Mouse (Mus musculus) liver, adult 2 months (tissue): ENCODE results near the gene Cxcl15. TPM values are rescaled to one million over a fixed set of nuclear protein-coding genes. Genes with fewer than 3 reads are reported as not detected.

Source experiments
- DNase-seq: peaks from one replicate; pipeline ENCODE4 v3.0.0-alpha.2; 2011; ENCODE audit warnings: low read depth, low spot score; ENCODE audit errors: extremely low read depth
- H3K27ac ChIP-seq: fragments of 200-500 bp; replicated peaks from 2 replicates; pipeline ENCODE4 v1.5.1; 2012; ENCODE audit warnings: low read depth, mild to moderate bottlenecking, control low read depth, inconsistent platforms, low read length; ENCODE audit not compliant: insufficient read depth
- H3K27me3 ChIP-seq: fragments of 200-500 bp; 2 replicates; pipeline ENCODE4 v1.6.1; 2012; ENCODE audit warnings: mild to moderate bottlenecking, moderate library complexity, low read length, inconsistent platforms; ENCODE audit not compliant: control insufficient read depth, insufficient read depth
- H3K36me3 ChIP-seq: fragments of 200-500 bp; 2 replicates; pipeline ENCODE4 v1.6.1; 2012; ENCODE audit warnings: low read length, inconsistent platforms; ENCODE audit not compliant: control insufficient read depth, insufficient read depth
- H3K4me1 ChIP-seq: fragments of 200-500 bp; 2 replicates; pipeline ENCODE4 v1.6.1; 2011; ENCODE audit warnings: low read length; ENCODE audit not compliant: control insufficient read depth, insufficient read depth
- H3K4me3 ChIP-seq: fragments of 200-500 bp; 2 replicates; pipeline ENCODE4 v1.5.1; 2011; ENCODE audit warnings: low read depth, mild to moderate bottlenecking, control low read depth, low read length, moderate library complexity; ENCODE audit not compliant: insufficient read depth
- H3K79me2 ChIP-seq: fragments of 200-500 bp; 2 replicates; pipeline ENCODE4 v1.6.1; 2012; ENCODE audit warnings: inconsistent platforms, mild to moderate bottlenecking, low read length, moderate library complexity; ENCODE audit not compliant: control insufficient read depth, insufficient read depth
- H3K9ac ChIP-seq: fragments of 200-500 bp; 2 replicates; pipeline ENCODE4 v1.6.1; 2012; ENCODE audit warnings: low read depth, mild to moderate bottlenecking, control low read depth, inconsistent platforms, low read length
- CTCF ChIP-seq: fragments of 200-500 bp; IDR thresholded peaks from 2 replicates; pipeline ENCODE4 v1.5.1; 2011; ENCODE audit warnings: low read depth, low read length, control low read depth
- POLR2A ChIP-seq: fragments of 200-500 bp; IDR thresholded peaks from 2 replicates; pipeline ENCODE4 v1.6.1; 2011; ENCODE audit warnings: low read length, control low read depth; ENCODE audit not compliant: insufficient read depth; ENCODE audit errors: extremely low read depth
- WGBS: fragments of 180-500 bp; shearing (Covaris S2); methylation state at CpG from one replicate; pipeline ENCODE4 v1.1.7; 2018; 5-methylcytosine and 5-hydroxymethylcytosine counted together
- polyA plus RNA-seq: library from polyadenylated mRNA; depleted of rRNA; stranded (reverse); fragments of >200 nt; gene quantifications from 2 replicates; pipeline ENCODE4 v1.2.3, GENCODE M21; 2012
- total RNA-seq: library from RNA; depleted of rRNA; stranded (reverse); fragments of >200 nt; gene quantifications from 2 replicates; pipeline ENCODE4 v1.2.3, GENCODE M21; 2014

Cxcl15 gene
- total and polyA plus RNA-seq, 2 experiments, result not detected

DNA sequence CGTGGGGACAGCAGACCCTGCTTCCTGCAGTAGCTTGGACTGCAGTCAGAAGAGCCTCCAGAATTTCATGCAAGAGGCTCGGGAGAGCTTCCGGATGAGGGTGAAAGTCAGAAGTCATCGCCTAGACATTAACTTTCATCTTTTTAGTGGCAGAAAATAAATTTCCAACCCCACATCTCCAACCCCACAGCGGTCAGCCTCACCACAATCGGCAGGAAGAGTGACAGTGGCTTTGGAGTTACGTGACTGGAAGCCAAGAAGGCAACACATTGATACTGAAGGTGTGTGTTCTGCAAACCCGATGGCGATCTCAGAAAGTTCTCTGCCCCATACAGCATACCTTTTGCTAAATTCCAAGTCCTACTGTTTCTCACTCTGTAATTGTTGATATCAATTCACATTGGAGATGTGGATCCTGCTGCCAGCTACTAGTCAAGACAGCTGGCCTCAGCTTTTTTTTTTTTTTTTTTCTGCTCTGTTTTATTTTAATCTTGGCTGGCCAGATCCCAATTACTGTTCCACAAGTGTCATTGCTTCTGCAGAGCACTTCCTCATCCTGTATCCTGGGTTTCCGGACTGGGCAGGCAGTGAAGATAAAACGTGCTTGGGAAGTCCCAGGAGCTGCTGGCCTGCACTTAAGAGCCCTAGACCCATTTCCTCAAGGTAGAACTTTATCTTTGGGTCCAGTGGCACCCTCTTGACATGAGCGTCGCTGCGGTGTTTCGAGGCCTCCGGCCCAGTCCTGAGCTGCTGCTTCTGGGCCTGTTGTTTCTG is 22.3 kb upstream of the Cxcl15 start, which contains the start of gene Pf4:
Pf4 (plus strand) TSS at position 556 of the 774 bp plus-strand sequence.
- H3K79me2 ChIP-seq, result no peaks in the 10 kb centered on the region
- 0 out of 2 replicates have a peak, but pooled peaks cover 4% of the 10 kb centered on the region for H3K4me1 ChIP-seq
- TF ChIP-seq CTCF (no peak), POLR2A (no peak)
- peak; percentile 41 for DNase-seq
- H3K9ac ChIP-seq, result no peak within 1 kb of the TSS
- no peaks in the 10 kb centered on the region for H3K27me3 ChIP-seq
- H3K27ac ChIP-seq, result no peak within 1 kb of the TSS
- WGBS, result 72% methylated on average over 16 of the region's 16 CpGs
- no peak within 1 kb of the TSS; the same call in 1 of the 2 replicates for H3K4me3 ChIP-seq
- H3K36me3 ChIP-seq, result no peaks in the 10 kb centered on the region

DNA sequence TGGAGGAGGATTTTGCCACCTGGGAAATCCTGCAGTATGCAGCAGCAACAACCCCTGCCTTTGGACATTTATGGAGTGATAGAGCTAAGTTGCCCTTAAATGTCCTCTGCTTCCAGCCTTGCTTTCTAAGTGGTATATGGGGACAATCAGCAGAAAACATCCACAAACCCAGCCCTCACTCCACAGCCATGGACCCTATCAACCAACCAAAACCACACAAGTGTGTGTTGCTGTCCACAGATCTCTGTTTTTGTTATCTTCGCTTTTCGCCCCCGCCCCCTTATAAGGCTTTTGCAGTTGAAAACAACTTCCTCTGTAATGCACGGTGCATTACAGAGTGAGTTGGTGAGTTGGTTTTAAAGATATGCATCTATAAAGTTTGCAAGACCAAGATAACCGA is 18.8 kb upstream of the Cxcl15 start:
- WGBS, result 83% methylated on average over 5 of the region's 5 CpGs
- Histone ChIP-seq H3K79me2 (no peaks in the 10 kb centered on the region), H3K36me3 (no peaks in the 10 kb centered on the region), H3K27me3 (no peaks in the 10 kb centered on the region), H3K4me3 (no peak overlapping the region), H3K4me1 (0 out of 2 replicates have a peak, but pooled peaks cover 4% of the 10 kb centered on the region), H3K27ac (no peak overlapping the region), H3K9ac (no peak overlapping the region)
- no peak for TF ChIP-seq POLR2A
- TF ChIP-seq CTCF, result no peak
- no peak for DNase-seq

DNA sequence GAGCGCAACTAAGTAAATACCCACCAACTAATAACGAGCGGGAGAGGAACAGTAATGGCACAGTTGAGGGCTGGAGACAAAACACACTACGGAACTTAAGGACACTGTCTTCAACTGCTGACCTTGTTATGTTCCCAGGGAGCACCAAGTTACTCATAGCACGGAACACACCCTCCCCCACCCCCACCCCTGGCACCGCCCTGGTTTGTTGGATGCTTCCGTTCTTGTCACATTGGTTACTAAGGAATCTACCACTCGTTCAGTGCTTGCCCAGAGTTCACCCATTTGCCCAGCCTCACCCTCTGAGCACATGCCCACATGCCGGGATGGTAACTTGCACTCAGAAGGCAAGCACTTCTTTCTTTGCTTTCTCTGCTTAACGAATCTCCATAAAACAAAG is 16.7 kb upstream of the Cxcl15 start:
- TF ChIP-seq CTCF, result no peak
- TF ChIP-seq POLR2A, result no peak
- no peak for DNase-seq
- Histone ChIP-seq H3K27ac (no peak overlapping the region), H3K79me2 (no peaks in the 10 kb centered on the region), H3K27me3 (no peaks in the 10 kb centered on the region), H3K4me3 (no peak overlapping the region), H3K9ac (no peak overlapping the region), H3K36me3 (no peaks in the 10 kb centered on the region), H3K4me1 (0 out of 2 replicates have a peak, but pooled peaks cover 3% of the 10 kb centered on the region)
- WGBS, result 92% methylated on average over 10 of the region's 10 CpGs

DNA sequence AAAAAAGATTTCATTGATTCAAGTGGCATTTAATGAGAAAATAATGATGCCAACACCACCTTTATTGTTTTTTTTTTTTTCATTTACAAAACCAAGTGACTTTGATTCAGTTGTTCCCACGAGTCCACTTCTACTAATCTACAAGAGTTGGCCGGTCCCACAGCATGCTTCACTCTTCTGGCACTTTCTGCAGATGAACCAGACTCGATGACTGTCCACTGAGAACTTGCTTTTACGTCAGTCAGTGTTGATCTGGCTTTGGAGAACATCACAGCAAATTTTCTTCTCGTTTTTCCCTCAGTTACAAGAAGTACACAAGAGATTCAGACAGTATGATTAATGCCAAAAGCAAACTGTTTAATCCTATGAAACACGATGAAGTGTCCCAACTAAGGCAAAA is 15.5 kb upstream of the Cxcl15 start:
- Histone ChIP-seq H3K27ac (no peak overlapping the region), H3K79me2 (no peaks in the 10 kb centered on the region), H3K4me1 (no peaks in the 10 kb centered on the region), H3K36me3 (no peaks in the 10 kb centered on the region), H3K4me3 (no peak overlapping the region), H3K27me3 (no peaks in the 10 kb centered on the region), H3K9ac (no peak overlapping the region)
- TF ChIP-seq POLR2A, result no peak
- TF ChIP-seq CTCF, result no peak
- WGBS, result 83% methylated on average over 6 of the region's 6 CpGs
- no peak for DNase-seq

DNA sequence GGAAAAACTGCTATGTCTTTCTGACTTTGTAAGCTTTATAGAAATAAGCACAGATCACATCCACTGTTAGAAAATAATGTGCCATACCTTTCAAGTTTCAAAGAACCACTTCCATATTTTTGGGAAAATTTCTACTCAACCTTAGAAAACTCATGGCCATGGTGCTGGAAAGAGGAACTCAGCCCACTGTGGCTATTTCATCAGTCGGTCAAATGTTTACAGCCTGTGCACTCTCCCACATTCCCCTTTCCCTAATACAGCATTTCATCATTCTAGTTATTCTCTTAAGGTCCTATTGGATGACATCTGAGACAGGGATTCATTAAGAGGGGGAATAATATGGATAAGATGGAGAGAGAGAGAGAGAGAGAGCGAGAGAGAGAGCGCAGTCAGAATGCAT is 10.6 kb upstream of the Cxcl15 start:
- Histone ChIP-seq H3K27me3 (no peaks in the 10 kb centered on the region), H3K4me1 (no peaks in the 10 kb centered on the region), H3K4me3 (no peak overlapping the region), H3K79me2 (no peaks in the 10 kb centered on the region), H3K27ac (no peak overlapping the region), H3K36me3 (no peaks in the 10 kb centered on the region), H3K9ac (no peak overlapping the region)
- DNase-seq, result no peak
- 84% methylated on average over 3 of the region's 3 CpGs for WGBS
- TF ChIP-seq POLR2A (no peak), CTCF (no peak)

DNA sequence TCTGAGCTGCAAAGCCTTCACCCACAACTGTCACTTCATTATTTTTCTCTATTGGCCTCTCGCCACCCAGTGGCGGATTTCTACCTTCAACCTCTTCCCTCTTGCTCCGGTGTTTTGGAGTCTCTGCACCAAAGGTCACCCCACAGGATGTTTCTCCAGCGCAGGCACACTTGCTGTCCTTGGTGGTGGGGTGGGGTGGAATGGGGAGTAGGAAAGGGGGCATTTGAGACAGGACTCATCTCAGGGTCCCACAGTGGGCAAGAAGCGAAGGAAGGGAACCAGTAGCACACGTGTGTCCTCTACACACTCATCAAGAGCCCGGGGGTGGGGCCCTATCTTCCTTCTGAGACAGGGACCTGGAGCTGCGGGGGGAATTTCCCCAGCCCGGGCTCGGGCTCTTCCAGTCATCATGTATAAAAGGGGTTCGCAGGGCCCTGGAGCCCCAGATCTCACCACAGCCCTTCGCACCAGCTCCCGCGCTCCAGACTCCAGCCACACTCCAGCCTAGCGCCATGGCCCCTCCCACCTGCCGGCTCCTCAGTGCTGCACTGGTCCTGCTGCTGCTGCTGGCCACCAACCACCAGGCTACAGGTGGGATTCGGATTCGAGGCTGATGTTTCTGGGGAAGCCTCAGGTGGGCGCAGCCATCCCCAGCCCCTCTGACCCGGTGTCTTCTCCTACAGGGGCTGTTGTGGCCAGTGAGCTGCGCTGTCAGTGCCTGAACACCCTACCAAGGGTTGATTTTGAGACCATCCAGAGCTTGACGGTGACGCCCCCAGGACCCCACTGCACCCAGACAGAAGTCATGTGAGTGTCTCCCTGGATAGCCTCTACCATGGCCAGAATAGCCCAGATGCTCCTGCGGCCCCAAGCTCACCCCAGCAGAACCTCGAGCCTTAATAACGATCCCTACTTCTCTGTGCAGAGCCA is 8.4 kb upstream of the Cxcl15 start, which contains the start of gene Cxcl3:
Cxcl3 (plus strand) TSS at position 445 of the 930 bp plus-strand sequence.
- no peak within 1 kb of the TSS for H3K27ac ChIP-seq
- no peak for TF ChIP-seq POLR2A
- TF ChIP-seq CTCF, result peak; percentile 25; the same call in 1 of the 2 replicates
- no peaks in the 10 kb centered on the region for H3K36me3 ChIP-seq
- no peaks in the 10 kb centered on the region for H3K4me1 ChIP-seq
- H3K4me3 ChIP-seq, result no peak within 1 kb of the TSS
- H3K79me2 ChIP-seq, result no peaks in the 10 kb centered on the region
- H3K9ac ChIP-seq, result no peak within 1 kb of the TSS
- DNase-seq, result peak; percentile 37
- WGBS, result 20% methylated on average over 26 of the region's 26 CpGs
- no peaks in the 10 kb centered on the region for H3K27me3 ChIP-seq
